Mouse (Mus musculus): ENCODE data around the gene Npm1.

Npm1 gene

GRCm38 (mm10) chr11:33179802-33180201 lies 16.8 kb upstream of the Npm1 start:
- no peak for DNase-seq (ENCODE audit: low spot score)

GRCm38 (mm10) chr11:33176525-33177245 lies 13.7 kb upstream of the Npm1 start:
- peak; percentile 37 for DNase-seq (ENCODE audit: low spot score)

- no peak for DNase-seq (ENCODE audit: low spot score)
Measured at GRCm38 (mm10) chr11:33175768-33176167, 12.8 kb upstream of the Npm1 start.

GRCm38 (mm10) chr11:33170489-33170888 lies 7.5 kb upstream of the Npm1 start:
- DNase-seq (ENCODE audit: low spot score) = peak; percentile 60

GRCm38 (mm10) chr11:33162211-33162997 lies 602 bp downstream of the Npm1 start:
- peak; percentile 68 for DNase-seq (ENCODE audit: low spot score)

- no peak for DNase-seq (ENCODE audit: low spot score)
Measured at GRCm38 (mm10) chr11:33159741-33160140, 3.3 kb downstream of the Npm1 start.

GRCm38 (mm10) chr11:33157453-33158196 lies 5.4 kb downstream of the Npm1 start:
- no peak for DNase-seq (ENCODE audit: low spot score)

- no peak for DNase-seq (ENCODE audit: low spot score)
Measured at GRCm38 (mm10) chr11:33156436-33157015, 6.5 kb downstream of the Npm1 start.

GRCm38 (mm10) chr11:33154459-33154858 lies 8.5 kb downstream of the Npm1 start:
- DNase-seq (ENCODE audit: low spot score) = no peak

- DNase-seq (ENCODE audit: low spot score) = no peak
Measured at GRCm38 (mm10) chr11:33152997-33153396, 10.0 kb downstream of the Npm1 start.

GRCm38 (mm10) chr11:33151780-33152145 lies 11.2 kb downstream of the Npm1 start:
- no peak for DNase-seq (ENCODE audit: low spot score)

GRCm38 (mm10) chr11:33151128-33151779 lies 11.8 kb downstream of the Npm1 start:
- DNase-seq (ENCODE audit: low spot score) = no peak

- no peak for DNase-seq (ENCODE audit: low spot score)
Measured at GRCm38 (mm10) chr11:33150364-33150763, 12.6 kb downstream of the Npm1 start.

GRCm38 (mm10) chr11:33149453-33149852 lies 13.6 kb downstream of the Npm1 start:
- DNase-seq (ENCODE audit: low spot score) = no peak

GRCm38 (mm10) chr11:33149088-33149436 lies 13.9 kb downstream of the Npm1 start:
- no peak for DNase-seq (ENCODE audit: low spot score)

- peak; percentile 70 for DNase-seq (ENCODE audit: low spot score)
Measured at GRCm38 (mm10) chr11:33148338-33149087, 14.5 kb downstream of the Npm1 start.

- peak; percentile 40 for DNase-seq (ENCODE audit: low spot score)
Measured at GRCm38 (mm10) chr11:33147572-33148337, 15.3 kb downstream of the Npm1 start.

- no peak for DNase-seq (ENCODE audit: low spot score)
Measured at GRCm38 (mm10) chr11:33147171-33147571, 15.8 kb downstream of the Npm1 start, which contains the start of gene Fgf18. Gene Fgf18, minus strand, starts transcription at chr11:33147400.

GRCm38 (mm10) chr11:33146651-33147131 lies 16.3 kb downstream of the Npm1 start:
- DNase-seq (ENCODE audit: low spot score) = no peak

GRCm38 (mm10) chr11:33146143-33146497 lies 16.9 kb downstream of the Npm1 start:
- DNase-seq (ENCODE audit: low spot score) = peak; percentile 74
